Comparison of ENCODE assay signal across 8 mouse cellular contexts in the genomic region with DNA sequence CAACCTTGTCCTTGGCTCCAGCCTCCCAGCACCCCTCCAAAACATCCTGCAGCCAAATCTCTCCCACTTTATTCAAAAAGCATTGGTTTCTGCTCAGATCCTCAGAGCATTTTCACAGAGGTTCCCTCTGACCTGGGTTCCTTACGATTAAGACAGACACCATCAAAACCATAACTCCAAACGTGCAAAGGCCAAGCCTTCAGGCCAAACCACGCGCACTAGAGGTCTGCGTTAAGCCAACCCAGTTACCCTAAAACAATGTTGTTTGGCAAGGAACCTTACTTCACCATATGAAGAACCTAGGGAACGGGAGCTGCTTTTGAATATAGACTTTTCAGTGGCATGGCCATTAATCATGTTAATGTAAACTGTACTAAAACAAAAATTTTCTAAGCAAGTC. TPM values are rescaled to one million over a fixed set of nuclear protein-coding genes. Genes with fewer than 3 reads are reported as not detected.
DNase-seq lines count a peak whose midpoint lies in the region; ATAC-seq lines count a peak whose summit lies in the region.
"Had no signal": no experiment of that assay in that cellular context is flagged by ENCODE, and none has a peak within 500 bp of the region (broad histone marks: within the 10 kb centered on the region; RNA-seq: fewer than 3 reads in every experiment).

No protein-coding gene starts in this region.

- peak overlapping the region; percentile 85 for H3K4me2 ChIP-seq in lung, embryonic 15.5 days
- H3K4me2 ChIP-seq in forebrain, embryonic 15.5 days (replicated peaks): peak overlapping the region; percentile 76
- peak overlapping the region; percentile 30; the same call in 1 of the 2 replicates for H3K4me2 ChIP-seq in intestine, embryonic 16.5 days (ENCODE audit: low read depth, low read length)
- peak overlapping the region; percentile 86 for H3K4me2 ChIP-seq in neural tube, embryonic 12.5 days (replicated peaks)

- no peaks in the 10 kb centered on the region for H3K9me3 ChIP-seq in lung, embryonic 15.5 days
- no peaks in the 10 kb centered on the region for H3K9me3 ChIP-seq in forebrain, embryonic 15.5 days
- no peaks in the 10 kb centered on the region for H3K9me3 ChIP-seq in intestine, embryonic 16.5 days (ENCODE audit: control insufficient read depth, low read length)
- H3K9me3 ChIP-seq in neural tube, embryonic 12.5 days: no peaks in the 10 kb centered on the region

- peaks cover 74% of the 10 kb centered on the region for H3K4me1 ChIP-seq in lung, embryonic 15.5 days
- H3K4me1 ChIP-seq in forebrain, embryonic 15.5 days: peaks cover 86% of the 10 kb centered on the region
- peaks cover 63% of the 10 kb centered on the region for H3K4me1 ChIP-seq in intestine, embryonic 16.5 days (ENCODE audit: control insufficient read depth, insufficient read depth, low read length)
- peaks cover 65% of the 10 kb centered on the region for H3K4me1 ChIP-seq in neural tube, embryonic 12.5 days

- DNase-seq in lung, postnatal 36 days: no peak
- no peak for DNase-seq in gastrocnemius, postnatal 14 days
- no peak for DNase-seq in thymus, postnatal 36 days
- DNase-seq: adrenal gland, postnatal 25 days had no signal

- H3K9ac ChIP-seq in lung, embryonic 15.5 days: 0 out of 2 replicates have a peak overlapping the region, but pooled peaks have one; percentile 37
- H3K9ac ChIP-seq in forebrain, embryonic 15.5 days (replicated peaks): 0 out of 2 replicates have a peak overlapping the region, but pooled peaks have one; percentile 27
- H3K9ac ChIP-seq in intestine, embryonic 16.5 days (ENCODE audit: low read depth, low read length): peak overlapping the region; percentile 61
- 0 out of 2 replicates have a peak overlapping the region, but pooled peaks have one; percentile 45 for H3K9ac ChIP-seq in neural tube, embryonic 12.5 days

- H3K36me3 ChIP-seq in lung, embryonic 15.5 days: no peaks in the 10 kb centered on the region
- no peaks in the 10 kb centered on the region for H3K36me3 ChIP-seq in forebrain, embryonic 15.5 days
- H3K36me3 ChIP-seq in intestine, embryonic 16.5 days (ENCODE audit: control insufficient read depth, insufficient read depth, low read length): no peaks in the 10 kb centered on the region
- no peaks in the 10 kb centered on the region for H3K36me3 ChIP-seq in neural tube, embryonic 12.5 days

- no peak overlapping the region for H3K4me3 ChIP-seq in lung, embryonic 15.5 days
- no peak overlapping the region for H3K4me3 ChIP-seq in forebrain, embryonic 15.5 days
- H3K4me3 ChIP-seq in intestine, embryonic 16.5 days (ENCODE audit: low read length): no peak overlapping the region
- H3K4me3 ChIP-seq in neural tube, embryonic 12.5 days: no peak overlapping the region

- H3K27me3 ChIP-seq in lung, embryonic 15.5 days: no peaks in the 10 kb centered on the region
- H3K27me3 ChIP-seq in forebrain, embryonic 15.5 days: no peaks in the 10 kb centered on the region
- no peaks in the 10 kb centered on the region for H3K27me3 ChIP-seq in intestine, embryonic 16.5 days (replicated peaks; ENCODE audit: control insufficient read depth, insufficient read depth, low read length)
- H3K27me3 ChIP-seq in neural tube, embryonic 12.5 days (replicated peaks): no peaks in the 10 kb centered on the region

- WGBS in lung, embryonic 15.5 days: 38% methylated on average over 6 of the region's 6 CpGs
- 13% methylated on average over 6 of the region's 6 CpGs for WGBS in forebrain, embryonic 15.5 days
- 40% methylated on average over 6 of the region's 6 CpGs for WGBS in intestine, embryonic 16.5 days
- 12% methylated on average over 6 of the region's 6 CpGs for WGBS in neural tube, embryonic 12.5 days

- intact Hi-C loops in gastrocnemius, postnatal 14 days (cut with DNase I; ENCODE audit: low total_unique reads): loop anchor here (5.0 to 10.0 kb wide), 2 partner anchors 72 to 195 kb away; no protein-coding TSS in a partner anchor

- ATAC-seq in lung, embryonic 15.5 days (ENCODE audit: borderline replicate concordance, extremely low read depth, low FRiP score, low TSS enrichment): no peak
- ATAC-seq in forebrain, embryonic 15.5 days (replicated peaks): no peak
- ATAC-seq in intestine, embryonic 16.5 days: no peak
- ATAC-seq in neural tube, embryonic 12.5 days (ENCODE audit: low FRiP score, low read depth): no peak

- H3K27ac ChIP-seq in lung, embryonic 15.5 days: peak overlapping the region; percentile 76
- peak overlapping the region; percentile 88 for H3K27ac ChIP-seq in forebrain, embryonic 15.5 days (replicated peaks)
- H3K27ac ChIP-seq in intestine, embryonic 16.5 days (ENCODE audit: low read length): peak overlapping the region; percentile 94
- 0 out of 2 replicates have a peak overlapping the region, but pooled peaks have one; percentile 72 for H3K27ac ChIP-seq in neural tube, embryonic 12.5 days

RNA-seq across cellular contexts. Expression of gene Fam53b, which starts 4.0 kb away (rescaled TPM):
- 25.9 and 33.8 TPM in 2 replicates for polyA plus RNA-seq in lung, embryonic 15.5 days (2015; fragmentation: Nextera tagmentation; extraction: Ambion mirVana)
- polyA plus RNA-seq in forebrain, embryonic 15.5 days (2015; fragmentation: Nextera tagmentation; extraction: Ambion mirVana): 27.8 and 34.8 TPM in 2 replicates
- 22.2 and 23.7 TPM in 2 replicates for polyA plus RNA-seq in intestine, embryonic 16.5 days (2015; fragmentation: Nextera tagmentation; extraction: Ambion mirVana)
- 25.0 and 25.3 TPM in 2 replicates for polyA plus RNA-seq in neural tube, embryonic 12.5 days (2016; fragmentation: Nextera tagmentation; extraction: Ambion mirVana)
- total RNA-seq in gastrocnemius, postnatal 14 days (2021): 10 to 100 TPM; 19.5 to 24.1 TPM

RNA-seq across cellular contexts. Expression of gene Eef1akmt2, which starts 42.8 kb away (rescaled TPM):
- 59.6 and 61.7 TPM in 2 replicates for polyA plus RNA-seq in lung, embryonic 15.5 days (2015; fragmentation: Nextera tagmentation; extraction: Ambion mirVana)
- 102 and 108 TPM in 2 replicates for polyA plus RNA-seq in forebrain, embryonic 15.5 days (2015; fragmentation: Nextera tagmentation; extraction: Ambion mirVana)
- 47.6 and 52.1 TPM in 2 replicates for polyA plus RNA-seq in intestine, embryonic 16.5 days (2015; fragmentation: Nextera tagmentation; extraction: Ambion mirVana)
- polyA plus RNA-seq in neural tube, embryonic 12.5 days (2016; fragmentation: Nextera tagmentation; extraction: Ambion mirVana): 79.1 and 79.6 TPM in 2 replicates
- total RNA-seq in gastrocnemius, postnatal 14 days (2021): 1 to 10 TPM; 7.5 to 7.8 TPM

RNA-seq across cellular contexts. Expression of gene Abraxas2, which starts 49.3 kb away (rescaled TPM):
- polyA plus RNA-seq in lung, embryonic 15.5 days (2015; fragmentation: Nextera tagmentation; extraction: Ambion mirVana): 34.0 and 34.2 TPM in 2 replicates
- polyA plus RNA-seq in forebrain, embryonic 15.5 days (2015; fragmentation: Nextera tagmentation; extraction: Ambion mirVana): 40.0 and 42.6 TPM in 2 replicates
- 31.7 and 32.4 TPM in 2 replicates for polyA plus RNA-seq in intestine, embryonic 16.5 days (2015; fragmentation: Nextera tagmentation; extraction: Ambion mirVana)
- 36.5 and 41.1 TPM in 2 replicates for polyA plus RNA-seq in neural tube, embryonic 12.5 days (2016; fragmentation: Nextera tagmentation; extraction: Ambion mirVana)
- total RNA-seq in gastrocnemius, postnatal 14 days (2021): 10 to 100 TPM; 18.3 to 20.2 TPM

Comparison
In these comparisons a context has a peak if more than half of its experiments do, and no peak if none do; other contexts are left out.
1. H3K4me2 ChIP-seq: peak in every context shown above with its lines; median percentile 86 in neural tube, embryonic 12.5 days; 85 in lung, embryonic 15.5 days; 76 in forebrain, embryonic 15.5 days; 30 in intestine, embryonic 16.5 days.